Mouse (Mus musculus) embryonic facial prominence, embryonic 11.5 days (tissue): ENCODE measurements around the gene Pold3. TPM values are rescaled to one million over a fixed set of nuclear protein-coding genes. Genes with fewer than 3 reads are reported as not detected.

Experiments used
- ATAC-seq: fragments of 200-750 bp; cut with Nextera tagmentation; replicated peaks from 2 replicates; pipeline ENCODE4 v1.8.0; 2017; ENCODE audit warnings: low read depth; ENCODE audit not compliant: insufficient number of reproducible peaks, low FRiP score, low TSS enrichment
- DNase-seq: peaks from one replicate; pipeline ENCODE4 v3.0.0-alpha.2; 2015; ENCODE audit warnings: low spot score
- H3K27ac ChIP-seq: fragments of 300-500 bp; sonication (generic); replicated peaks from 2 replicates; pipeline ENCODE4 v1.5.1; 2014; ENCODE audit warnings: mild to moderate bottlenecking, low read depth, low read length, control low read depth
- H3K27me3 ChIP-seq: fragments of 300-500 bp; sonication (generic); 2 replicates; pipeline ENCODE4 v1.6.1; 2014; ENCODE audit warnings: mild to moderate bottlenecking, low read length, moderate library complexity, mixed read lengths; ENCODE audit not compliant: control insufficient read depth, insufficient read depth
- H3K36me3 ChIP-seq: fragments of 300-500 bp; sonication (generic); replicated peaks from 2 replicates; pipeline ENCODE4 v1.6.1; 2014; ENCODE audit warnings: low read depth, mild to moderate bottlenecking, low read length, moderate library complexity, mixed read lengths; ENCODE audit not compliant: control insufficient read depth, insufficient read depth
- H3K4me1 ChIP-seq: fragments of 300-500 bp; sonication (generic); 2 replicates; pipeline ENCODE4 v1.6.1; 2014; ENCODE audit warnings: low read length, mixed read lengths; ENCODE audit not compliant: control insufficient read depth, insufficient read depth
- H3K4me2 ChIP-seq: fragments of 300-500 bp; sonication (generic); 2 replicates; pipeline ENCODE4 v1.6.1; 2014; ENCODE audit warnings: low read depth, mild to moderate bottlenecking, control low read depth, low read length, moderate library complexity
- H3K4me3 ChIP-seq: fragments of 300-500 bp; sonication (generic); 2 replicates; pipeline ENCODE4 v1.5.1; 2014; ENCODE audit warnings: low read depth, low read length, control low read depth
- H3K9ac ChIP-seq: fragments of 300-500 bp; sonication (generic); replicated peaks from 2 replicates; pipeline ENCODE4 v1.6.1; 2014; ENCODE audit warnings: mild to moderate bottlenecking, control low read depth, low read length
- H3K9me3 ChIP-seq: fragments of 300-500 bp; sonication (generic); replicated peaks from 2 replicates; pipeline ENCODE4 v1.6.1; 2016; ENCODE audit warnings: mild to moderate bottlenecking, low read length, inconsistent platforms, mixed read lengths; ENCODE audit not compliant: control insufficient read depth
- WGBS: fragments of 180-500 bp; shearing (Covaris S2); extraction: QIAGEN DNeasy Blood & Tissue Kit; methylation state at CpG from one replicate; pipeline ENCODE4 v1.1.7; 2014; 5-methylcytosine and 5-hydroxymethylcytosine counted together
- polyA plus RNA-seq: library from polyadenylated mRNA; unstranded; fragments of >200 nt; fragmentation: Nextera tagmentation; extraction: Ambion mirVana; gene quantifications from 2 replicates; pipeline ENCODE4 v1.2.1, GENCODE M21; 2014

Pold3 gene
- polyA plus RNA-seq, 1 experiment from 2014 or later: 110 TPM

DNA sequence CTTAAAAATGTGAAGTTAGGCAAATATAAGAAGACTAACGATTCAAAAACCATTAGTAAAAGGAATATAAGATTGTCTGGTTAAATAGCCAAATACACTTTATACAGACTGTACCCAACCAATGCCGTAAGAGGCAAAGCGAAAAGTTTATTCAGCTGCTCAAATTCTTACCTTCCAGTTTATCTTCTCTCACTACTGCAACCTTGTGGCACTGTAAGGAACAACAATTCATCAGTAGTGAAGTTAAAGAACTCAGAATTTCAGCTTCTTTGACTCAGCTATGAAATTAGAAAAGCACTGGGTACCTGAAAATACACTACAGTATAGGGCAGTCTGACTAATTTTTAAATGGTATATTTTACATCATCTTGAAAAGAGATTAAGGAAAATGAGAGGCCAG lies 13.0 kb downstream of the Pold3 start:
- Histone ChIP-seq H3K9me3 (no peaks in the 10 kb centered on the region), H3K4me3 (no peak overlapping the region), H3K9ac (no peak overlapping the region), H3K4me1 (no peaks in the 10 kb centered on the region), H3K27ac (no peak overlapping the region), H3K27me3 (no peaks in the 10 kb centered on the region), H3K4me2 (no peak overlapping the region), H3K36me3 (no peaks in the 10 kb centered on the region; the same call in none of the 2 replicates)
- 76% methylated on average over 3 of the region's 3 CpGs for WGBS
- DNase-seq (peak; percentile 62), ATAC-seq (no peak)

- H3K27ac ChIP-seq: no peak overlapping the region
- no peak overlapping the region for H3K4me2 ChIP-seq
- no peak for DNase-seq
- no peak overlapping the region for H3K9ac ChIP-seq
- ATAC-seq: no peak
- no peaks in the 10 kb centered on the region; the same call in none of the 2 replicates for H3K36me3 ChIP-seq
- H3K4me3 ChIP-seq: no peak overlapping the region
- 93% methylated on average over 4 of the region's 4 CpGs for WGBS
- H3K4me1 ChIP-seq: no peaks in the 10 kb centered on the region
- no peaks in the 10 kb centered on the region for H3K27me3 ChIP-seq
- H3K9me3 ChIP-seq: no peaks in the 10 kb centered on the region
Observed at GRCm38 (mm10) chr7:100104677-100105076, 16.7 kb downstream of the Pold3 start.

DNA sequence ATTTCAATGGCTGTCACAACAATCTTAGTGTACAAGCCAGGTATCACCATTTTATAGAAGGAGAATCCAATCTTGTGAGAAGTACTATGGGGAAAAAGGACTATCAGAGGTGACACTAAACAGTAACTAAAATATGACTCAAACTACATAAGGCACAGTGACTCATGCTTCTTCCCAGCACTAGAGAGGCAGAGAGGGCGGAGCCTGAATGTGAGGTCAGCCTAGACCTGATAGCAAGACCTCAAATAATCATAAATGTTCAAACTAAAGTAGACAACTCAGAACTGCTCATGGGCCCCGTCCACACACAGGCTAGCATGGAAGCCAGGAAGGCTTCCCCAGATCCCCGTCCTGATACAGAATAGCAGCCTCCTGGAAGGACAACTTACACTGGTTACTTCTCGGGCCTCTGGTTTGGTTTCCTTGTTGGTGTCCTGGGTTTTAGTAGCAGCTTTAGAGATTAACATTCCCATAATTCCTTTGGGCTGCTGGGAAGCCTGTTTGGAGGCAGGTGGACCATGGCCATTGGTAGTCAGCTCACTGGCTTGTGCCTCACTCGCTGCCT lies 21.3 kb downstream of the Pold3 start:
- 88% methylated on average over 5 of the region's 5 CpGs for WGBS
- H3K4me1 ChIP-seq: no peaks in the 10 kb centered on the region

DNA sequence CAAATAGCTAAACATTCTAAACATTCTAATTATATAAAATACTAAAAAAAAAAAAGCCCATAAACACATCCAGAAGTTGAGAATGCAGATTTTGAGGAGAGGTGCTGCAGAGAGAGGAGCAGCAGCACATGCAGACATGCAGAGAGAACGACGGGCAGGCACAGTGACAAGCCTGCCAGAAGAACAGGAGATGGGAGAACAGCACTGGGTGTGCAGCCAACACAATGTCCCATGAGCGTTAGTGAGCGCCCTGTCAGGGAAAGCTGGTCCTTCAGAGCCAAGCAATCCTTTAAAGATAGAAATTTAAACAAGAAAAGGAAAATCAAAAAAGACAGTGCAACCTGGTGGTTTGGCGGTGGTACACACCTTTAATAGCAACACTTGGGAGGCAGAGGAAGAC lies 34.5 kb downstream of the Pold3 start:
- H3K4me3 ChIP-seq: no peak overlapping the region
- no peak for DNase-seq
- WGBS: 92% methylated on average over 5 of the region's 5 CpGs
- H3K27ac ChIP-seq: no peak overlapping the region
- no peaks in the 10 kb centered on the region for H3K9me3 ChIP-seq
- H3K9ac ChIP-seq: no peak overlapping the region
- no peaks in the 10 kb centered on the region for H3K4me1 ChIP-seq
- H3K27me3 ChIP-seq: no peaks in the 10 kb centered on the region
- H3K36me3 ChIP-seq: peaks cover 20% of the 10 kb centered on the region
- no peak overlapping the region for H3K4me2 ChIP-seq
- ATAC-seq: no peak

More for the DNA sequence above, 21.3 kb downstream of the Pold3 start:
- no peak overlapping the region for H3K4me3 ChIP-seq
- no peak overlapping the region for H3K9ac ChIP-seq
- H3K27ac ChIP-seq: no peak overlapping the region
- H3K9me3 ChIP-seq: no peaks in the 10 kb centered on the region
- no peak overlapping the region for H3K4me2 ChIP-seq
- H3K36me3 ChIP-seq: peaks cover 5% of the 10 kb centered on the region
- no peak for DNase-seq
- no peak for ATAC-seq
- no peaks in the 10 kb centered on the region for H3K27me3 ChIP-seq

GRCm38 (mm10) chr7:100086159-100086755 lies 35.1 kb downstream of the Pold3 start:
- Histone ChIP-seq H3K9me3 (no peaks in the 10 kb centered on the region), H3K4me3 (no peak overlapping the region), H3K36me3 (peaks cover 20% of the 10 kb centered on the region), H3K27ac (no peak overlapping the region), H3K27me3 (no peaks in the 10 kb centered on the region), H3K4me1 (no peaks in the 10 kb centered on the region), H3K4me2 (no peak overlapping the region), H3K9ac (no peak overlapping the region)
- ATAC-seq: no peak
- 89% methylated on average over 8 of the region's 8 CpGs for WGBS
- DNase-seq: no peak

- peak; percentile 25 for DNase-seq
- H3K4me3 ChIP-seq: no peak overlapping the region
- H3K27me3 ChIP-seq: no peaks in the 10 kb centered on the region
- H3K27ac ChIP-seq: no peak overlapping the region
- WGBS: 78% methylated on average over 6 of the region's 6 CpGs
- no peak overlapping the region for H3K9ac ChIP-seq
- H3K36me3 ChIP-seq: peaks cover 10% of the 10 kb centered on the region
- H3K9me3 ChIP-seq: no peaks in the 10 kb centered on the region
- no peak for ATAC-seq
- no peaks in the 10 kb centered on the region for H3K4me1 ChIP-seq
- no peak overlapping the region for H3K4me2 ChIP-seq
Observed at GRCm38 (mm10) chr7:100083812-100084211, 37.6 kb downstream of the Pold3 start.

DNA sequence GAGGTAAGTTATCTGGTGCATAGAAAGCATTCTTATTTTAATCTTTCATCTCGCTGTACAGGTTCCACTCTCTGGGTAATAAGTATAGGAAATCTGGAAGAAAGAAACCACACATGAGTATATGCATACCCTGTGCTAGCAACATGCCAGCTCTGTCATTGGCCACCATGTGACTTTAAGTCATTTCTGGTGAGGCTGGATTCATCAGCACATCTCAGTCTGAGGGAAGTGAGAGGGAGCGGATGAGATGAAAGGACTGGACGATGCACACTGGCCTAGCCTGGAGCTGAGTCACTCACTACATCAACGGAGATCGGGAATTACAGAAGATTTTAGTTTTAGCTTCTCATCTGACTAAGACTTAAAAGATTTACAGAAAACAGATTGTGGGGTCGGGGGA lies 38.5 kb downstream of the Pold3 start:
- no peak overlapping the region for H3K27ac ChIP-seq
- no peaks in the 10 kb centered on the region for H3K27me3 ChIP-seq
- peaks cover 10% of the 10 kb centered on the region for H3K36me3 ChIP-seq
- ATAC-seq: no peak
- DNase-seq: no peak
- H3K4me3 ChIP-seq: no peak overlapping the region
- no peak overlapping the region for H3K4me2 ChIP-seq
- no peaks in the 10 kb centered on the region for H3K9me3 ChIP-seq
- H3K9ac ChIP-seq: no peak overlapping the region
- H3K4me1 ChIP-seq: no peaks in the 10 kb centered on the region
- 94% methylated on average over 6 of the region's 6 CpGs for WGBS

DNA sequence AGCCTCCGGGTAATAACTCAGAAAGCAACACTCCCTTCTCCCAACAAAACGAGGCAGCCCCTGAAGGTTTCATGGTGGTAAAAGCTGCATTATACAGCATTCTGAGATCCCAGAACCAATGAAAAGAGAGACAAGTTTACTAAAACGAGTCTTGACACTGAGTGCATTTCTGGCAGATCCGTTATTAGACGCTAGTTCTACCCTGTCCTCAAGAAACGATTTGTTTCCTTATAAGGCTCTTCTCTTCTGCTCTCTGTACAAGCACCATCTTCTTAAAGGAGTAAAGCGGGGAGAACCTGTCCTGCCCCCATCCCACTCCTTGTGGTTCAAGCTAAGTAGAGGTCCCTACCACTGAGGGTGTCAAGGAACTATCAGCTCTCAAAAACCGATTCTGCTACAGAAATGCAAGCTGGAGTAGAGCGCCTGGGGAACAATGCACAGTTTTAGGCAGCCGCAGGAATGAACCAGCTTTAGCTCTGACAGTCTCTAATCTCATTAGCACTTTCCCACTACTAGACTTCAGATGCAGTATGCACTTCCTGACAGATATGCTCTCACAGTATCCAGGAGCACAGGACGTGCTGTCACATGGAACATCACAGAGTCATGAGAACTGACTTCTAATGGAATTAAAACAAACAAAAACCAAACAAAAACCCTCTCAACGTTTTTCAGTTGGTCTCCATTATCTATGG lies 41.1 kb downstream of the Pold3 start:
- Histone ChIP-seq H3K4me2 (no peak overlapping the region), H3K36me3 (peaks cover under 1% of the 10 kb centered on the region), H3K9me3 (no peaks in the 10 kb centered on the region), H3K4me3 (no peak overlapping the region), H3K9ac (no peak overlapping the region), H3K4me1 (no peaks in the 10 kb centered on the region), H3K27ac (no peak overlapping the region), H3K27me3 (no peaks in the 10 kb centered on the region)
- ATAC-seq: no peak
- no peak for DNase-seq
- WGBS: 78% methylated on average over 12 of the region's 12 CpGs
